Mouse (Mus musculus) T-helper 2 cell (primary cell): ENCODE results near the gene Ptprd.

ENCODE experiments used
- in situ Hi-C: fragments of 300-600 bp; cut with MboI, MseI; formaldehyde crosslinking; loops from one replicate; pipeline ENCODE4 v1.15.1; 2025; ENCODE audit warnings: high pct_unique_total_duplicates

Ptprd gene

DNA sequence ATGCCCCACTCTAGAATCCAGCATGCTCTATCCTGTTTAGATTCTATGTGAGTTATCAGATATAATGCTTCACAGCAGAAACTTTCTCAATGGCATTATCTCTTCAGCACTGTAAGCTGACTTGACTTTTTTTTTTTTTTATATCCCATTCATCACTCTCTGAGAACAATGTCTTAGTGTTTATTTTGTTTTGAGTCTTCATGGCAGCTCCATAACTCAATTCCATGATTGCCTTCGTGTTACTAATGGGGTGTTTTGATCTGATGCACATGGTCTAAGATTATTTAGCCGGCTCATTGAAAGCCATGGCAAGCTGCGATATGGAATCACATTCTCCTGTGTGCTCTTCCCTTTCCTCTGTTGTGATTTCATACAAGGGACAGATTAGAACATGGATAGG, 1555.0 kb downstream of the Ptprd start:
- in situ Hi-C loops, result no loop called here

DNA sequence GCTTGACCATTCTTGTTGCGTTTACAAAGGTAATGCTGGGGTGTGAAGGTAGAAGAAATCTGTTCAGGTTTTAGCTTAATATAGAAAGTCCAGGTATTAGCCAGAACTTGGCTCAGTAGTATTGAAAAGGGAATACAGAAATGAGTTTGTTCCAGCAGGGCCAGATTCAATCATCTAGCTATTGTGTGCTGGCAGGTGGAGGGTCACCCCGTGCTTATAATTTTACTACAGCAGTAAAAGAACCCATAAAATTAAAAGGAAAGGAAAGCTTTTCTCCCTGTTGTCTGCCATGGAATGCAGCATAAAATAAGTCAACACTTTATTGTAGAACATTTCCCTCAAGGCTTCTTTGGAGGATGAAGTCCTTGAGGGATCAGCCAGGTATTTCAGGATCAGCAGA, 1558.8 kb downstream of the Ptprd start:
- in situ Hi-C loops, result no loop called here

DNA sequence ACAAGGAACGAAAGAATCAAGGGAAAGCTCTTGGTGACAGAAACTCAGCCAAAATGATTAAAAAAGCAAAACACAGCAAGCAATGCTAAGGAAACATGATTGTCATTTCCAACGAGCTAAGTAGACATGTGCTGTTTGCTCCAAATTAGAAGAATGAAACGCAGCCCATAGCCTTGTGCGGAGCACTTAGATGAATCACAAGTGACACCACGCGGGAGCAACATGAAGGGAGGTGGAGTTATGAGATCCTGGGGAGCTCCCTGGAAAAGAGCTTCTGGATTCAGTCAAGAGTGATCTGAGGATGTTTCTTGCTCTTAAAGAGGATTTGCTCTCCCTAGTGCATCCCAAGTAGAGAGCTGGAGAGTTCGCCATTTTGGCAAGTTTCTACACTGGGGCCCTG, 1590.0 kb downstream of the Ptprd start:
- in situ Hi-C loops, result no loop called here

DNA sequence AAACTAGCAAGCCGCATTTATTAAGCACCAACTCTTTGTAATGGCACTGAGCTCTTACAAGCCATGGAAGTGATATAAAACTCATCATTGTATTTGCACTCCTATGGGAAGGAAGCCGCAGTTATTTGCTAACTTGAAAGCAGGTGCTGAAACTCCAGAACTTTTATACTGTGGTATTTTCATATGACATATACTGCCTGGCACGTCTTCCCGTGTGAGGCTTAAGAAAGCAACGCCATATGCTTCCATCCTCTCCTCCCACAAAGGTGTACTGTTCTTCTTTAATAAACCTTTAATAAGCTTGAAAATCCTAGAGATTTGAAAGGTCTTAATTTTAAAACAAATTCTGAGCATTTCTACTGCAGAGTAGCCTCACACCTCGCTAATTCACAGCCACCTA, 1595.1 kb downstream of the Ptprd start:
- in situ Hi-C loops, result no loop called here

- in situ Hi-C loops, result no loop called here
Observed at GRCm38 (mm10) chr4:76608246-76608645, 1603.5 kb downstream of the Ptprd start.

GRCm38 (mm10) chr4:76606808-76607207, 1605.0 kb downstream of the Ptprd start:
- in situ Hi-C loops, result no loop called here

DNA sequence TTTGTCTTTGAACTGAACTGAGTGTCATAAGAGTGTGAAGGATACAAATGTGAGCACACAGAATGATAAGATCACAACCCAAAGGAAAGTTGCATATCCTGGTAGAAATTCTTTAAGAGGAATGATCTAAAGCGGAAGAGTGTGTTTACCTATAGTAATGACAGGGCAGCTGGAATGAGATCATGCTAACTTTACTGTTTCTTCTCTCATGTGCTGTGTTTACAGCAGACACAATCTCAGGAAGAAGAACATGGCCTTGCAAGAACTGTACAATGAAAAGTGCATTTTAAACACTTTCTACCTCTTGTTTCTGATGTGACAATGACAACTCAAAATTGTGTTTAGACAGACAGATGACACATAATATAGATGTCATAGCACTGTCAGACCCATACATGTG, 1621.0 kb downstream of the Ptprd start:
- in situ Hi-C loops, result no loop called here

GRCm38 (mm10) chr4:76583025-76583424, 1628.7 kb downstream of the Ptprd start:
- in situ Hi-C loops, result no loop called here

DNA sequence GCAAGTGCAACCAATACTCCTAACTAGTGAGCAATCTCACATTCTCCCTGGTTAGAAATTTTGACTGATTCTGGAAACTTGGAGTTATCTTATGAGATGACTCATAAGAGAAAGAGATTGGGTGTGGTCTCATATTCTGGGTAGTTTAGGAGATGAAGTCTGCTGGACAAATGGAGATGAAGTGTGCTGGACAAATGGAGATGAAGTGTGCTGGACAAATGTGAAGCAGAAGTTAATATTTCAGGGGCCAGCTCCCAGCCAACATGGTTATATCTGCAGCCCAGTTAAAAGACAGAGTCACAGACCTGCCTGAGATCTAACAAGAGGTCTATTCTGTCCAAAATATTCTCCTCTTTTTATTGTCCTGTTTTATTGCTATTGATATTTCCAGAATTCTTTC, 1645.8 kb downstream of the Ptprd start:
- in situ Hi-C loops, result no loop called here

- in situ Hi-C loops, result no loop called here
Observed at GRCm38 (mm10) chr4:76541769-76542168, 1670.0 kb downstream of the Ptprd start.

DNA sequence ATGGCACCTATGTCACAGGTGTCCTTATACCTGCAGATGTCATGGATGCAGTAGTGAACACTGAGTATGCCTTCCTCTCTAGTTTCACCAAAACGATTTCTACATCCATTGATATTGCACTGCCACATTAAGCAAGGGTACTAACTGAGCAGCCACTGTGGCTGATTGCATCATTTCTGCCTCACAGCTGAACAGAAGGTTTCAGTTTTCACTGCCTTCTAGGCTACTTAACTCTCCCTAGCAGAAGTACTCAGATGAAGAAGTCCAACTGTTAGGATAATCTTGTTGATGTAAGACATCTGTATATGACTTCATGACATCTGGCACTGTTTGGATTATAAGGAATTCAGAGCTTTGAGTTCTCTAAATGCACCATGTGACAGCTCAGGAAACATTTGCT, 1678.8 kb downstream of the Ptprd start:
- in situ Hi-C loops, result no loop called here

DNA sequence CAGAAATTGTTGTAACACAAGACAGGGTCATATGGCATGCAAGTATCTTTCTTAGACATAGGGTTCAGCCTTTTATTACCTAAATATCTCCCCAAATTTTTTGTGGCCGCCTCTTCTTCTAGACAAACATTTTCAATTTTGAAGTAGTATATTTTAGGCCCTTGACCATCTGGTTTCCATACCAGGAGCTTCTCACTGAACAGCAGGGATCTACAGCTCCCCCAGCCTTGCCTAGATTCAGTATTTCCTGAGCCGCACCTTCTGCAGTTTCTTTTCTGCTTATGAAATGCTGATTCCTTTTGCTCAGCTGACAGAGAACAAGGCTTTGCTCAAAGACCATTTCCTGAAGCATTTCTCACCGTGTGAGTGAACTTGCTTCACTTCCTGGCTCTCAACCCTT, 1686.5 kb downstream of the Ptprd start:
- in situ Hi-C loops, result no loop called here

GRCm38 (mm10) chr4:76503279-76503601, 1708.5 kb downstream of the Ptprd start:
- in situ Hi-C loops, result no loop called here

DNA sequence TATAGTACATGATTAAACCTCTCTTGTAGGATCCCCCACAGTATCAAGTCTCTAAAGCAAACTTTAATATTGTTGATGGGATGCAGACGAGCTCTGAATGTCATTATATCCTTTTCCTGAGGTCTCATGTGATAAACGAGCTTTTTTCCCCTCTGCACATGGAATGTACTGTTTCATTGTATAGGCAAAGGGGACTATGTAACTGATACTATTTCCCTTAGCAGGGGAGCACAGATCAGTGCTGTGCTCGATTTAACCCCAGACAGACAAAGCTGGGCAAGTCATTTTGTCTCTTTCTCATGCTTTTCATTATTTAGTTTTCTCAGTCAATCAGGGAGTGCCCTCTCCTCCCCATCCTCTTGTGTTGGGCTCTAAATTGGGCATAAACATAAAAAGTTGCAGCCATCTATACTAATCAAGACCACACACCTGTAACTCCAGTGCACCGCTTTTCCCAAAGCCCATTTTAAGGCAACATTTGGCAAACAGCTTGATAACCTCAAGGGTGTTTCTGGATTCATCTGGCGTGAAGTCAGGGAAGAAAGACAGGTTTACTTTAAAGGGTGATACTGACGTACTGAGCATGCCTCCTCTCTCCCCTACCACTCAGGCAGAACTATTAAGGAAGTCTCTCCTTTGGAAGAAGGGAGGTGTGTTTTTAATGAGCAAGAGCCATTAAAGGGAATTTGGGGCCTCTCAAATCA, 1709.0 kb downstream of the Ptprd start:
- in situ Hi-C loops, result no loop called here

DNA sequence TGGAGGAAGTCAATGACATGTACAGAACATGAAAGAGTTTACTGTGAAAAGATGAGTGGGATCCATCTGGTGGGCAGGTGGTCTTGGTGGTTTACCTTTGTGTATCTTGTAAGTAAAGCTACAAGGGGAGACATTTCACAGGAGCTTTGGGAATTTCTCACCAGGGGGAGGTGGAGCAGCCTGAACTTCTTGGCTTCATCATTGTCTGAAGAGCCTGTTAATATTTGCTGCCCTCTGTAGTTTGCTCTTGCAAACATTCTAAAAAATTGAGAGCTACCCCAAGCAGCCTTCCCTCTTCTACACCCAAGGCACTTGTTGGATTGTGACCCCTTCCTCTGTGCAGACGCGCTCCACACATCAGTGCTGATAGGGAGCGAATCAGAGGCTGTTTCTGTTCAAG, 1725.9 kb downstream of the Ptprd start:
- in situ Hi-C loops, result no loop called here

DNA sequence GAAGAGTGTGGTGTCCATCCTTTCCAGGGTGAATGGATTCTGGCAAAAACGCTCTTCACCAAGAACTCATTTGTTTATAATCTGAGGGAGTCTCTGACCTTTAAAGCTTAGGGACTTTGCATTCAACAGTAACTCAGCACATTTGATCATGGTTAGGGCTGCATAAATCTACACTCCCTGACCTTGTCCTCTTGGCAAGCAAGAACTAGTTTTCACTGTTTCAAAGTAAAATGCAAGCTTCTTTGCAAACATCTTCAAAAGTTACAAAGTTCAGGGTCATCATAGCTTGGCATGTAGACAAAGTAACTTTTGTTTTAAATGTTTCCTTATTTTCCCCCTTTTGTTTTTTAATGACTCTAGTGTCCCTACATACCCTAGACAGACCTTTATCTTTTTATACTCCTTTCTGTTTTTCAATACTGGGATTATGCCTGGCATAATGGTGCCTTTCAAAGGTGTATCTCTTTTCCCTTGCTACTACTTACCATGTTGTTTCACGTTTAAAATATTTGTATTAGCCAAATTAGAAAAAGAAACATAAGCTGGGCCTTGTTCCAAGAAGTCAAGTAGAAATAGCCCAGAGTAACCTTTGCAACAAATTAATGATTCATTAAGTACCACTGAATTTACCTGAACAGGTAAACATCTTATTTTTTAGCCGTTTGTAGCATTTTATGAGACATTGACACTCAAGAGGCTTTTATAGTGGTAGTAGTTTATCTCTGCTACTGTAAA, 1743.2 kb downstream of the Ptprd start:
- in situ Hi-C loops, result no loop called here

DNA sequence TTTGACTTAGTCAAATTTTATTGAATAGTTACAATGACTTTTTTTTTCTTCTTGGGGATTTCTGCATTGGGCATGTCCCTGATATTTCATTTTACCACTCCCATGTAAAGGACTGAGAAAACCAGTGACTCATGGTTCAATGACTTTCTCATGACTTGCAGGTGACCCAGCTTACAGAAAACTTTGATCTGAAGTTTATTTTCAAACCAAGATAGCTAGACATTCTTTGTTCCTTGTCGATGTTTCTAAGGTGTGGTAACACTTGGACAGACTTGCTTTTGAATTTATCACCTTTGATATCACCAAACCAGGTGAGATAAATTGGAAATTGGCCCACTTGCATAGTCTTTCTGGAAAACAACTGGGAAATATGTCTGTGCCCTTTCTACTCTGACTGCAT, 1747.1 kb downstream of the Ptprd start:
- in situ Hi-C loops, result no loop called here

DNA sequence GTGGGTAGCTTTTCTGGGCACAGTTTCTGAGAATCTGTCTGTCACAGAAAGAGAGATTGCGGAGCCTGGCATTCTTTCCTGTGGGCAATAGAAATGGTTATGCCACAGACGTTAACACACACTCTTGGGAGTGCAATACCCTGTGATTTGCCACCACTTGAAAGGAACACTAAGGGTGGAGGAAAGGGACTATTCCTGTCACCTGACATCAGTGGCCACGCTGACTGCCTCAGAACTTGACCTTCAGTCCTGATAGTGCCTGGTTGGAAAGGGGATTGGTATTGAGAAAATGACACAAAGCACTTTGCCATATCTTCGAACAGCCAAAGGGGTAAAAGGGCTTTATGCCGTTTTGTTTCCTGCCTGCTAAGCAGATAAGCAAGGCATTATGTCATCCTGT, 1750.4 kb downstream of the Ptprd start:
- in situ Hi-C loops, result no loop called here

DNA sequence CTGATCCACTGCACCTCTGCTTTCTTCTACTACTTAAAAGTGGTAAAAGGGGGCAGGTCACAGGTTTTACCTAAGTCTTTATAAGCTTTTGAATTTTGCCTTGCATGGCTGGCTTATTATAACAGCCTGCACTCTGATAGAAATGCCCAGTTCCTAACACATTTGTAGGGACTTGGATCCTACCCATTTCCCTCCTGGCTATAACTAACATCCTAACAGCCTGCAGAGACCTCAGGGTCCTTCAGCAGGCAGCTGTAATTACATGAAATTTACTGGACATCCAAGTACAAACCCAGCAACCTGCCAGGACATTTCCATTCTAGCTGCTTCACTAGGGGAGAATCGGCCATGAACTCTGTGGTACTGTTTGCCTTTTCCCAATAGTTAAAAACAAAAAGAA, 1751.2 kb downstream of the Ptprd start:
- in situ Hi-C loops, result no loop called here

- in situ Hi-C loops, result no loop called here
Observed at GRCm38 (mm10) chr4:76459621-76460020, 1752.1 kb downstream of the Ptprd start.

- in situ Hi-C loops, result no loop called here
Observed at GRCm38 (mm10) chr4:76452286-76452685, 1759.5 kb downstream of the Ptprd start.

DNA sequence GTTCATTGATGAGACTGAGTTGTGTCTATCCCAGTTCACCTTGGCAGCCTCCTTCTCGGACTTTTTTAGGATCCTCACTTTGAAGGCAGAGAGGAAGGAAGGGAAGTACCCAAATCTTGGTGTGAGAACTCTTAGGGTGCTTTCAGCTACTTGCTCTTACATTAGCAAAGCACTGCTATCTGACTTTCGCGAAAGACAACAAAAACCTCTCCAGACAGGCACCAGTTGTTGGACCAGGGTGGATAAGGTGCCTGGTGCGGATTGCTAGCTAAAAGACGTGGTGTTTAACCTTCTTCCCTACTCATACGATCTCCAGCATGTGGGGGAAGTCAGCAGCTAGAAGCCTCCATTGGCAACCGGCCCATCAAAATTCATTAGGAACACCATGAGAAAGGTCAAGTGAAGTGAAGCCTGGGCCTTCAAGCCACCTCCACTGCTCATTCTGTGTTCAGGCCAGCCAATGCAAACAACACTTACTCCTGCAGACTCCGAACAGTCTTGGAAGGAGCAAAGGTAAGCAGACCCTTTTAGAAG, 1760.7 kb downstream of the Ptprd start:
- in situ Hi-C loops, result no loop called here

DNA sequence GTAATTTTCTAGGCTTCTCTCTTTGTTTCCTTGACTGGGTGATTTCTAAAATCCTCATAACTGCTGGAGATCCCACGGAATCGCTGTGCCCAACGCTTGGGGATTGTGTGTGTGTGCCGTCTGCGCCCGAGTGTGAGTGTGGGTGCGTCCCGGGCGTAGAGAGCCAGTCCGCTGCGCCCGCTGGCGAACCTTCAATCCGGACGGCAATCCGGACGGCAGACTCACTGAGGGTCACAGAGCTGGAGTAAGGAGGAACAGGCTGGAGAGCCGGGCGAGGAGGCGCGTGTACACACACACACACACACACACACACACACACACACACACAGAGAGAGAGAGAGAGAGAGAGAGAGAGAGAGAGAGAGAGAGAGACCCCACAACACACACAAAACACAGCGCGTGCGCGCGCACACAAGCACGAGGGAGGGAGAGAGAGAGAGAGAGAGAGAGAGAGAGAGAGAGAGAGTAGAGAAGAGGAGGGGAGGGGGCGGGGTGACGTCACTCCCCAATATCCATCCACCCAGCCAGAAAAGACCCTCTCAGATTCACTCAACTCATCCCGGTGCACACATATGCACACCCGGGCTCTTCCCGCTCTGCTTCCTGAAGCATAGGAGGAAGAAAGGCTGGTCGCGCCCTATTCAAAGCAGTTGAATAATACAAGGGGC, 1761.3 kb downstream of the Ptprd start:
- in situ Hi-C loops, result no loop called here
